Mouse (Mus musculus) ES-E14 (cell line): ENCODE measurements around the gene Bcl11b.

Source experiments
- CHD2 ChIP-seq: IDR thresholded peaks from 2 replicates; pipeline ENCODE4 v1.6.1; 2014; ENCODE audit warnings: mild to moderate bottlenecking, low read depth, low read length, inconsistent platforms
- HCFC1 ChIP-seq: IDR thresholded peaks from 2 replicates; pipeline ENCODE4 v1.6.1; 2012; ENCODE audit warnings: low read length, inconsistent platforms, borderline replicate concordance; ENCODE audit not compliant: insufficient read depth
- ZC3H11A ChIP-seq: IDR thresholded peaks from 2 replicates; pipeline ENCODE4 v1.6.1; 2012; ENCODE audit warnings: low read depth, mild to moderate bottlenecking, inconsistent platforms, low read length, borderline replicate concordance
- ZNF384 ChIP-seq: IDR thresholded peaks from 2 replicates; pipeline ENCODE4 v1.6.1; 2012; ENCODE audit warnings: low read depth, low read length, inconsistent platforms

DNA sequence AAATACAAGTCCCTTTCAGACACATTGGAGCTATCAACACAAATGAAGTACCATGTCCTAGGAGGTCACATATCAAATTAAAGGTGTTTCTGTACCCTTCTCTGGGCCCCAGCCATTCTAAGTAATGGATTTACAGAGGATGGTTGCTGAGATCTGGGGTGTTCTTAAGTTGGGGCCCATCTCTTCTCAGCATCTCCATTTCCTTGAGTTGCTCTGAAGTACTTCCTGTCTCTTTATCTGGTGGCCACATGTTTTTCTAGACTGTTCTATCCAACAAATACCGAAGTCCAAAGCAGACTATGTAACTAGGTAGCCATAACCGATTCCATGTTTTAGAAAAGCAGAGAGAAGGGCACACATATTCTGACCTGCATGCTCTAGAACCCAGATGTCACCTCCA, 83.3 kb downstream of the Bcl11b start:
- TF ChIP-seq ZC3H11A (no peak), CHD2 (no peak), HCFC1 (no peak), ZNF384 (no peak)
